Mouse (Mus musculus): Measurements from ENCODE around the gene Wee2.

- no peak for TF ChIP-seq CTCF (IDR thresholded peaks at IDR 0.05; ENCODE audit: control insufficient read depth, insufficient read depth, insufficient read length)
- no peak for TF ChIP-seq FOSL1 (IDR thresholded peaks at IDR 0.05; ENCODE audit: insufficient read depth, low read length, poor library complexity, severe bottlenecking)
- TF ChIP-seq MYOD1 (IDR thresholded peaks at IDR 0.05; ENCODE audit: control insufficient read depth, insufficient read length, low read depth), result no peak
Measured at GRCm38 (mm10) chr6:40421099-40421498, 17.8 kb upstream of the Wee2 start.
